Mouse (Mus musculus): Measurements from ENCODE around the gene Tmem204. TPM values are rescaled to one million over a fixed set of nuclear protein-coding genes. Genes with fewer than 3 reads are reported as not detected.
A peak's percentile ranks its signal among the peaks of the same experiment; 100 is the strongest.

Gene Tmem204
- polyA plus RNA-seq, 1 experiment from 2014 or later = 6.1 TPM

DNA sequence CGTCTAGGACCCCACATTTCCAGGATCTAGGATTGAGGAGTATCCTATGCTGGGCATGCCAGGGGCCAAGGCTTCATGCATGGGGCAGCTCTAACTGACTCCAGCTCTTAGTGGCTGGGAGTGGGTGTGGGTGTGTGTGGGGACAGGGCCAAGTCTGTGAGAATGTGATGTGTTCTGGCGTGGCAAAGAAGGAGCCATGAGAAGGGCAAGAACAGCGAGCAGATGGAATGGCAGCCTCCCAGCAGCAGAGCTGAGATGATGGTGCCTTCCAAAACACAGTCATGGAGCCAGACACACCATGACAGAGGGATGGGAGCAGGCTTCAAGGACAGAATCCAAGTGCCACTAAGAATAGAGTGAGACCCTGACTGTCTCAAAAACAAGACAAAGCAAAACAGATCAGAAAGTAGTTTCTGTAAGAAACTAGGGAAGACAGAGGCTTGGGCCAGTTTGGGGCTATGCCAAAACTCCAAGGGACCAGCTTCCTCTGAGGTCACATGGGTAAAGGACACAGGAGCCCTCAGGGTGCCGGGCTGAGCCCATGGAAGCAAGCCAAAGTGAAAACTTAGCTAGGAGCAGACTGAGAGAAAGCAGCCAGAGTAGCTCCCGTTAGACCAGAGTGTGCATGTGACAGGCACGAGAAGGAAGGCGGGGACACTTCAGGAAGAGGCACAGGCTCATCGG, 28.5 kb upstream of the Tmem204 start:
- Histone ChIP-seq H3K4me2 (no peak overlapping the region), H3K9ac (no peak overlapping the region), H3K9me3 (replicated peaks) (no peaks in the 10 kb centered on the region), H3K27ac (no peak overlapping the region), H3K4me3 (no peak overlapping the region), H3K36me3 (peaks cover 69% of the 10 kb centered on the region), H3K27me3 (replicated peaks) (no peaks in the 10 kb centered on the region), H3K4me1 (peaks cover 35% of the 10 kb centered on the region)
- no peak for ATAC-seq
- WGBS (ENCODE audit: insufficient replicate concordance) = 73% methylated on average over 8 of the region's 8 CpGs

- Histone ChIP-seq H3K9me3 (replicated peaks) (no peaks in the 10 kb centered on the region), H3K9ac (no peak overlapping the region), H3K4me2 (no peak overlapping the region), H3K27ac (no peak overlapping the region), H3K4me3 (no peak overlapping the region), H3K4me1 (peaks cover 32% of the 10 kb centered on the region), H3K27me3 (replicated peaks) (no peaks in the 10 kb centered on the region), H3K36me3 (peaks cover 76% of the 10 kb centered on the region)
- no peak for ATAC-seq
- 79% methylated on average over 5 of the region's 5 CpGs for WGBS (ENCODE audit: insufficient replicate concordance)
Observed at GRCm38 (mm10) chr17:25111220-25111619, 27.8 kb upstream of the Tmem204 start.

- ATAC-seq = no peak
- peaks cover 29% of the 10 kb centered on the region for H3K4me1 ChIP-seq
- H3K4me3 ChIP-seq = no peak overlapping the region
- H3K9me3 ChIP-seq (replicated peaks) = no peaks in the 10 kb centered on the region
- no peak overlapping the region for H3K9ac ChIP-seq
- no peak overlapping the region for H3K27ac ChIP-seq
- no peak overlapping the region for H3K4me2 ChIP-seq
- 93% methylated on average over 5 of the region's 6 CpGs for WGBS (ENCODE audit: insufficient replicate concordance)
- peaks cover 82% of the 10 kb centered on the region for H3K36me3 ChIP-seq
- no peaks in the 10 kb centered on the region for H3K27me3 ChIP-seq (replicated peaks)
Observed at GRCm38 (mm10) chr17:25110590-25110989, 27.2 kb upstream of the Tmem204 start.

GRCm38 (mm10) chr17:25109578-25109977, 26.2 kb upstream of the Tmem204 start:
- ATAC-seq = peak; percentile 60
- 71% methylated on average over 2 of the region's 2 CpGs for WGBS (ENCODE audit: insufficient replicate concordance)
- H3K9ac ChIP-seq = no peak overlapping the region
- H3K9me3 ChIP-seq (replicated peaks) = no peaks in the 10 kb centered on the region
- peaks cover 92% of the 10 kb centered on the region for H3K36me3 ChIP-seq
- H3K4me1 ChIP-seq = peaks cover 19% of the 10 kb centered on the region
- H3K4me3 ChIP-seq = no peak overlapping the region
- no peak overlapping the region for H3K4me2 ChIP-seq
- H3K27me3 ChIP-seq (replicated peaks) = no peaks in the 10 kb centered on the region
- H3K27ac ChIP-seq = no peak overlapping the region

- Histone ChIP-seq H3K9ac (no peak overlapping the region), H3K27me3 (replicated peaks) (no peaks in the 10 kb centered on the region), H3K4me3 (no peak overlapping the region), H3K9me3 (replicated peaks) (no peaks in the 10 kb centered on the region), H3K27ac (no peak overlapping the region), H3K36me3 (peaks cover 97% of the 10 kb centered on the region), H3K4me2 (no peak overlapping the region), H3K4me1 (0 out of 2 replicates have a peak, but pooled peaks cover 3% of the 10 kb centered on the region)
- 92% methylated on average over 16 of the region's 16 CpGs for WGBS (ENCODE audit: insufficient replicate concordance)
- ATAC-seq = no peak
Observed at GRCm38 (mm10) chr17:25107786-25108185, 24.4 kb upstream of the Tmem204 start.

- Histone ChIP-seq H3K4me1 (peaks cover 6% of the 10 kb centered on the region; the same call in 1 of the 2 replicates), H3K4me2 (no peak overlapping the region)
- WGBS (ENCODE audit: insufficient replicate concordance) = 91% methylated on average over 11 of the region's 11 CpGs
Observed at GRCm38 (mm10) chr17:25101338-25101737, 17.9 kb upstream of the Tmem204 start.

DNA sequence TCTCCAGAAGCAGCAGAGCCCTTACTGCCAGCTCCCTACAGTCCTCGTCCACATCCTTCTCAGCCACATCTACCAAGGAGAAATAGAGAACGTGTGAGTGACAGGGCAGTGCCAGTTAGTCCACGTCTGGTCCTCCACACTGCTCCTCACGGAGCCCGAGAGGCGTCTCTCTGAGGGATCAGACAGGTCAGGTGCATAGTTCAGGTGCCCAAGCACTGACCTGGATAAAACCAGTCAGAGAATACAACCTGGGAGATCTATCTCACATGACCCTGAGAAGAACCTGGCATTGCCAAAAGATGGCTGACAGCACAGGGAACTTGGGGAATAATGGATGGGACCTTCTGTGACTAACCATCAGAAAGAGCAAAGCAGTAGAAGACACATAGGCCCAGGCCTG, 16.7 kb upstream of the Tmem204 start:
- Histone ChIP-seq H3K36me3 (peaks cover 99% of the 10 kb centered on the region), H3K27me3 (replicated peaks) (no peaks in the 10 kb centered on the region), H3K4me3 (no peak overlapping the region), H3K9ac (no peak overlapping the region), H3K4me1 (peaks cover 9% of the 10 kb centered on the region), H3K9me3 (replicated peaks) (no peaks in the 10 kb centered on the region), H3K4me2 (no peak overlapping the region), H3K27ac (peak overlapping the region; percentile 28; the same call in 1 of the 2 replicates)
- WGBS (ENCODE audit: insufficient replicate concordance) = 84% methylated on average over 6 of the region's 6 CpGs
- ATAC-seq = no peak

More at GRCm38 (mm10) chr17:25101338-25101737, 17.9 kb upstream of the Tmem204 start:
- Histone ChIP-seq H3K36me3 (peaks cover 99% of the 10 kb centered on the region), H3K9me3 (replicated peaks) (no peaks in the 10 kb centered on the region), H3K27me3 (replicated peaks) (no peaks in the 10 kb centered on the region), H3K9ac (0 out of 2 replicates have a peak overlapping the region, but pooled peaks have one; percentile 14), H3K4me3 (no peak overlapping the region), H3K27ac (peak overlapping the region; percentile 22; the same call in 1 of the 2 replicates)
- no peak for ATAC-seq

GRCm38 (mm10) chr17:25096221-25096620, 12.8 kb upstream of the Tmem204 start:
- no peak overlapping the region for H3K4me2 ChIP-seq
- H3K27ac ChIP-seq = peak overlapping the region; percentile 21
- peak overlapping the region; percentile 37; the same call in 1 of the 2 replicates for H3K9ac ChIP-seq
- no peaks in the 10 kb centered on the region for H3K9me3 ChIP-seq (replicated peaks)
- H3K4me3 ChIP-seq = no peak overlapping the region
- H3K36me3 ChIP-seq = peaks cover 99% of the 10 kb centered on the region
- WGBS (ENCODE audit: insufficient replicate concordance) = 84% methylated on average over 2 of the region's 2 CpGs
- peaks cover 35% of the 10 kb centered on the region for H3K4me1 ChIP-seq
- ATAC-seq = no peak
- H3K27me3 ChIP-seq (replicated peaks) = no peaks in the 10 kb centered on the region

GRCm38 (mm10) chr17:25090450-25090849, 7.1 kb upstream of the Tmem204 start:
- peak overlapping the region; percentile 99 for H3K27ac ChIP-seq
- H3K4me1 ChIP-seq = peaks cover 80% of the 10 kb centered on the region
- peaks cover 53% of the 10 kb centered on the region for H3K36me3 ChIP-seq

GRCm38 (mm10) chr17:25089158-25089557, 5.8 kb upstream of the Tmem204 start:
- no peaks in the 10 kb centered on the region for H3K9me3 ChIP-seq (replicated peaks)
- 22% methylated on average over 10 of the region's 10 CpGs for WGBS (ENCODE audit: insufficient replicate concordance)
- peak overlapping the region; percentile 67 for H3K4me3 ChIP-seq
- H3K27ac ChIP-seq = peak overlapping the region; percentile 99
- ATAC-seq = peak; percentile 92
- H3K4me1 ChIP-seq = peaks cover 87% of the 10 kb centered on the region
- peak overlapping the region; percentile 82 for H3K4me2 ChIP-seq
- no peaks in the 10 kb centered on the region for H3K27me3 ChIP-seq (replicated peaks)
- peak overlapping the region; percentile 87 for H3K9ac ChIP-seq
- H3K36me3 ChIP-seq = peaks cover 40% of the 10 kb centered on the region

More at GRCm38 (mm10) chr17:25090450-25090849, 7.1 kb upstream of the Tmem204 start:
- no peak for ATAC-seq
- Histone ChIP-seq H3K27me3 (replicated peaks) (no peaks in the 10 kb centered on the region), H3K4me3 (peak overlapping the region; percentile 67), H3K9me3 (replicated peaks) (no peaks in the 10 kb centered on the region), H3K4me2 (peak overlapping the region; percentile 82), H3K9ac (peak overlapping the region; percentile 87)
- 73% methylated on average over 10 of the region's 10 CpGs for WGBS (ENCODE audit: insufficient replicate concordance)

DNA sequence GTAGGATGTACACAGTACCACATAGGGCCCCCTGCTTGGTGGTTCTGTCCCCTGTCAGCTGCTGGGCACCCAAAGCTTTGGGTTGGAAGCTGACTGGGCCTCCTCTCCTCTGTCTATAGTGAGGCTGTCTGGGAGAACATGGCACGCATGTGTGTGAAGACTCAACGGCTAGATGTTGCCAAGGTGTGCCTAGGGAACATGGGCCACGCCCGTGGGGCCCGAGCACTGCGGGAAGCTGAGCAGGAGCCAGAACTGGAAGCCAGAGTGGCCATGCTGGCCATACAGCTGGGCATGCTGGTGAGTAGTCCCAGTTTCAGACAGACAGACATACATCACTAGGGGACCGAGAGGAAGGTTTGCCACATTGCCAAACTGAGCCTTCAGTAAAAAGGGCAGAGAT, 3.3 kb upstream of the Tmem204 start:
- peaks cover 16% of the 10 kb centered on the region for H3K36me3 ChIP-seq
- peak overlapping the region; percentile 99 for H3K27ac ChIP-seq
- peak overlapping the region; percentile 82 for H3K4me2 ChIP-seq
- peaks cover 89% of the 10 kb centered on the region for H3K4me1 ChIP-seq
- peak overlapping the region; percentile 87 for H3K9ac ChIP-seq
- peak; percentile 43 for ATAC-seq
- 0 out of 2 replicates have a peak overlapping the region, but pooled peaks have one; percentile 18 for H3K4me3 ChIP-seq
- H3K9me3 ChIP-seq (replicated peaks) = no peaks in the 10 kb centered on the region
- WGBS (ENCODE audit: insufficient replicate concordance) = 52% methylated on average over 7 of the region's 7 CpGs
- no peaks in the 10 kb centered on the region for H3K27me3 ChIP-seq (replicated peaks)

- 75% methylated on average over 13 of the region's 13 CpGs for WGBS (ENCODE audit: insufficient replicate concordance)
- no peak for ATAC-seq
- peak overlapping the region; percentile 4; the same call in 1 of the 2 replicates for H3K9ac ChIP-seq
Observed at GRCm38 (mm10) chr17:25084835-25085385, 1.5 kb upstream of the Tmem204 start.

More at GRCm38 (mm10) chr17:25084835-25085385, 1.5 kb upstream of the Tmem204 start:
- peaks cover 81% of the 10 kb centered on the region for H3K4me1 ChIP-seq
- H3K9me3 ChIP-seq (replicated peaks) = no peaks in the 10 kb centered on the region
- H3K27me3 ChIP-seq (replicated peaks) = no peaks in the 10 kb centered on the region; the same call in 1 of the 2 replicates
- H3K4me2 ChIP-seq = no peak overlapping the region
- no peak overlapping the region for H3K4me3 ChIP-seq
- peak overlapping the region; percentile 99 for H3K27ac ChIP-seq
- peaks cover 2% of the 10 kb centered on the region for H3K36me3 ChIP-seq
